Mouse (Mus musculus) left cerebral cortex, adult 2 months (tissue): ENCODE results near the gene Shank1. TPM values are rescaled to one million over a fixed set of nuclear protein-coding genes. Genes with fewer than 3 reads are reported as not detected.
A peak's percentile ranks its signal among the peaks of the same experiment; 100 is the strongest.

Experiments used
- DNase-seq, 2 experiments: peaks; one replicate each; pipeline ENCODE4 v3.0.0; 2021 to 2022; ENCODE audit warnings: low spot score in 2 of 2, mixed read lengths in 1 of 2; ENCODE audit errors: extremely low spot score in 1 of 2
- H3K27ac ChIP-seq: fragments of 200-600 bp; 2 replicates; pipeline ENCODE4 v1.8.1; 2022
- H3K4me3 ChIP-seq: fragments of 200-600 bp; 2 replicates; pipeline ENCODE4 v1.8.1; 2022
- CTCF ChIP-seq: fragments of 200-600 bp; IDR thresholded peaks from 2 replicates; pipeline ENCODE4 v1.8.1; 2022; ENCODE audit warnings: antibody characterized with exemption, mild to moderate bottlenecking, moderate library complexity
- intact Hi-C: fragments of 180-260 bp; cut with DNase I; formaldehyde crosslinking; loops from one replicate; pipeline ENCODE4 v1.15.1; 2025
- total RNA-seq, 2 experiments: library from RNA; stranded (reverse); gene quantifications; 2 replicates each; pipeline ENCODE4 v1.2.3; 2021

Gene Shank1
- total RNA-seq, 2 experiments from 2014 or later = 637 to 705 TPM

GRCm38 (mm10) chr7:44332336-44332735 lies 22.3 kb downstream of the Shank1 start:
- no peak overlapping the region for H3K4me3 ChIP-seq
- H3K27ac ChIP-seq = no peak overlapping the region
- TF ChIP-seq CTCF = no peak
- DNase-seq = no peak
- intact Hi-C loops = no loop called here

GRCm38 (mm10) chr7:44334139-44334538 lies 24.1 kb downstream of the Shank1 start:
- intact Hi-C loops = no loop called here
- no peak for DNase-seq
- H3K4me3 ChIP-seq = no peak overlapping the region
- TF ChIP-seq CTCF = no peak
- peak overlapping the region; percentile 40 for H3K27ac ChIP-seq

DNA sequence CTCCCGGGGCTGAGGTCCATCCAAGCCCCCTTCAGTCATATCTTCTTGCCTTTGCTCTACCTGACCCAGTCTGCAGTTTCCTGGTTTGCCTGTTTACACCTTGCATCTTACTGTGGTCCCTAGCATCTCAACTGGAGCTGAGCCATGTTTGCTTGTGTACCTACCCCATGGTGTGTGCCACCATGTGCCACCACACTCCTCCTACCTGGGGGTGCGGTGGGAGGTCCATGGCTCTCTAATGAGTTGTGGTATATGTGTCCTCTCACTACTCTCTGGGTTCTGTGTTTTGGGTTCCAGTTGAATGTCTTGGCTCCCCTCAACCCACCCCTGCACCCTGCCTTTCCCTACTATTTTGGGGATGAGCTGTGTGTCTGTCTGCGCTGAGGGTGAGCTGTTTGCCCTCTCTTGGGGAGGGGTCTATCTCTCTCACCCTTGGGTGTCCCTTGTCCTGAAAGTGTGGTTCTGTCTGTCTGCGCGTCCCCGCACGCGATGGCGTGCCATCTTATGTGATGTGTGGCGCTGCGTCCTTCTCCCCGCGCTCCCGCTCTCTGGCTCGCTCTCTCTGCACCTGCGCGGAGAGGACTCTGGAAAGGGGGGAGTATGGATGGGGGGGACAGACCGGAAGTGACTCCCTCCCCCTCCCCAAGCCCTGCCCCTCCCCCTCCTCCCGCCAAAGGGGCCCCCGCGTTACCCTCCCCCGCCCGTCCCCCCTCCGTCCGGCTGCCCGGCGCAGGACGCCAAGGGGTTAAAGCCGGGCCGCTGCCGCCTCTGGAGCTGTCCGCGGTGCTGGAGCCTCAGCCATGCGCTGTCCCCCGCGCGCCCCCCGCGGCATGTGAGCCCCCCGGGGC lies 25.2 kb downstream of the Shank1 start:
- intact Hi-C loops = no loop called here
- no peak for TF ChIP-seq CTCF
- Histone ChIP-seq H3K27ac (peak overlapping the region; percentile 91), H3K4me3 (peak overlapping the region; percentile 58)
- no peak for DNase-seq

DNA sequence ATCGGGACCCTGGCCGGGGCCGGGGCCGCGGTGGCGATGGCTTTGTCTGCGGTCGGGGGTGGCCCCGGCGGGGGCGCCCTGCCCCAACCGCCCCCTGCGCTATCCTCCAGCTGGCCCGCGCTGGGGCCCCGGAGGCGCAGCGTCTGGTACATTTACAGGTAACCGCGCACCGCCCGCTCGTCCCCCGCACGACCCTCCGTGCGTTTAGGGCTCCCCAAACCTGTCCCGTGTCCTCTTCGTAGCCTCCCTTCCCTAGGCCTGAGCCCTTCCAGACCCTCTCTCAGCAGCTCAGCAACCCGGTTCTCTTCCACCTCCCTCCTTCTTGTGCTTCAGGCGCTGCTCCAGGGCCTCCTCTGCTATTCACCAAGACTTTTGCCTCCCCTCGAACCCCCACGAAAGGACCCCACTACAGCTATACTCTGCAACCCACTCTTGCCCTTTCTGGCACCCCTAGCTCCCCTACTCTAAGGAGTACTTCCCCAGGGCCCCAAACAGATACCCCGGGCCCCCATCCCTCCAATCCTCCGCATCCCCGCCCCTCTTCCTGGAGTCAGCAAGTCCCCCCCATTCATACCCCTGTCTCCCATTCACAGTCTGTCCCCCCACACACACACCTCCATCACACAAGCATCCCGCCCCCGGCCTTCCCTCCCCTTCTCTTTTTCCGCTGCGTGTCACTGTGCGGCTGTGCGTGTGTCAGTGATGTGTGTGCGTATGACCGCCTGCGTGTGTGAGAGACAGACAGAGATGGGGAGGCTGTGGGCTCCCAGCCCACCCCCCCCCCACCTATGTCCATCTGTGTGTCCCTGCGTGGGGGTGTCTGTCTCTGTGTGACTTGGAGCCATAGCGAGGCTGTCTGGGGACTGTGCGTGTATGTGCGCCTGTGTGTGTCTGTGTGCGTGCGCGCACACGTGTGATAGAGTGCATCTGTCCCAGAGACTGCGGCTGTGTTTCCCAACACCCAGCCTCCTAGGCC lies 26.3 kb downstream of the Shank1 start:
- intact Hi-C loops = loop anchor here (1.0 kb wide), 1 partner anchor 25 kb away; no protein-coding TSS in a partner anchor
- no peak for DNase-seq
- peak overlapping the region; percentile 58 for H3K4me3 ChIP-seq
- TF ChIP-seq CTCF = no peak
- peak overlapping the region; percentile 91 for H3K27ac ChIP-seq

GRCm38 (mm10) chr7:44337121-44337849 lies 27.2 kb downstream of the Shank1 start:
- intact Hi-C loops = loop anchor here (1.0 kb wide), 1 partner anchor 26 kb away; no protein-coding TSS in a partner anchor
- TF ChIP-seq CTCF = no peak
- Histone ChIP-seq H3K4me3 (peak overlapping the region; percentile 58), H3K27ac (peak overlapping the region; percentile 91)
- DNase-seq = no peak

- H3K27ac ChIP-seq = 0 out of 2 replicates have a peak overlapping the region, but pooled peaks have one; percentile 32
- no peak for TF ChIP-seq CTCF
- no peak for DNase-seq
- H3K4me3 ChIP-seq = no peak overlapping the region
- intact Hi-C loops = no loop called here
Observed at GRCm38 (mm10) chr7:44340226-44340625, 30.2 kb downstream of the Shank1 start.

GRCm38 (mm10) chr7:44341119-44341518 lies 31.1 kb downstream of the Shank1 start:
- no peak for DNase-seq
- TF ChIP-seq CTCF = no peak
- H3K4me3 ChIP-seq = no peak overlapping the region
- peak overlapping the region; percentile 74 for H3K27ac ChIP-seq
- intact Hi-C loops = no loop called here

DNA sequence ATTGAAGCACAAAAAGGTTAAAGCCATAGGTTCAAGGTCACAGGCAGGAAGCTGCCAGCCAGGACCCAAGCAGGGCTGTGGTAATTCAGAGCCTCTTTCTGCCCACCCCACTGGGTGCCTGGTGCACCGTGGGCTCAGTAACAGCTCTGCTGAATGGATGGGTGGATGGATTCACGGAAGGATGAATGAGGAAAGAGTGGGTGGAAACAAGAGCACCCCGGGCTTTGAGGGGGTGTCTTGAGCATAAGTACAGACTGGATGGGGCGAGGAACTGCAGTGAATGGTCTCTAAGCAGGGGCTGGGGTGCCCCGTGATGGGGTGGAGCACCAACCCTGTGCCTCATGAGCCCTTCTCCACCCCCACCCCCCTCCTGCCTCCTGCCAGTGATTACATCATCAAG lies 31.7 kb downstream of the Shank1 start:
- no peak for DNase-seq
- no peak for TF ChIP-seq CTCF
- H3K27ac ChIP-seq = peak overlapping the region; percentile 74
- H3K4me3 ChIP-seq = no peak overlapping the region
- intact Hi-C loops = no loop called here

DNA sequence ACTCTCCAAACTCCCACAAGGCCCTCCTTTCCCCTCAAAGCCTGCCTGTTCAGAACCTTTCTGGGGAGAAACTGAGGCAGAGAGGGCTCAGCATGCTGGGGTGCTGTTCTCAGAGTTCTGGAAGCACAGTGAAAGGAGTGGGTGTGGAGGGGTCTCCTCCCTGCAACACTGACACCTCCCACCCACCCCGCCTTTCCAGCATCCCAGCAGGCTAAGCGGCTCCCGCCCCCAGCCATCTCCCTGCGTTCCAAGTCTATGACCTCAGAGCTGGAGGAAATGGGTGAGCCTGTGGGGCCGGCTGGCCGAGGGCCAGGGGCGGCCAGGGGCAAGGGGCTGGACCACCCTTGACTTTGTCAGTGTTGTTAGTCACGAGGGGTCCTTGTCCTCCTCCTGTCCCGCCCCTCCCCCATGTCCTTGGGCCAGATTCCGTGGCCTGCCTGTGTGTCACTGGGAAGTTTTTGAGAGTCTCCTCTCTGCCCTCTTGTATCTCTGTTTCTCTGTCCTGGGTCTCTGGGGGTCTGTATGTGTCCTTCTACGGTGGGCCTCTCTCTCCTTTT lies 33.5 kb downstream of the Shank1 start:
- no peak overlapping the region for H3K4me3 ChIP-seq
- intact Hi-C loops = no loop called here
- no peak for TF ChIP-seq CTCF
- DNase-seq = no peak
- H3K27ac ChIP-seq = peak overlapping the region; percentile 5

GRCm38 (mm10) chr7:44344622-44345021 lies 34.6 kb downstream of the Shank1 start:
- TF ChIP-seq CTCF = no peak
- H3K27ac ChIP-seq = peak overlapping the region; percentile 50
- no peak overlapping the region for H3K4me3 ChIP-seq
- DNase-seq = no peak
- intact Hi-C loops = no loop called here

GRCm38 (mm10) chr7:44349043-44349442 lies 39.0 kb downstream of the Shank1 start:
- intact Hi-C loops = no loop called here
- no peak for DNase-seq
- H3K4me3 ChIP-seq = no peak overlapping the region
- no peak overlapping the region for H3K27ac ChIP-seq
- no peak for TF ChIP-seq CTCF
